Comparison of ENCODE assay signal across 8 mouse cellular contexts in genomic region chr5:107721638-107722011, GRCm38 (mm10). TPM values are rescaled to one million over a fixed set of nuclear protein-coding genes. Genes with fewer than 3 reads are reported as not detected.
DNase-seq lines count a peak whose midpoint lies in the region; ATAC-seq lines count a peak whose summit lies in the region.

No protein-coding gene starts in this region.

- no peaks in the 10 kb centered on the region for H3K36me3 ChIP-seq in liver, embryonic 11.5 days (ENCODE audit: control insufficient read depth, insufficient read depth, low read length)
- no peaks in the 10 kb centered on the region for H3K36me3 ChIP-seq in hindbrain, embryonic 15.5 days
- H3K36me3 ChIP-seq in midbrain, embryonic 14.5 days (ENCODE audit: control insufficient read depth, insufficient read depth, low read length): no peaks in the 10 kb centered on the region

- H3K27me3 ChIP-seq in liver, embryonic 11.5 days (replicated peaks; ENCODE audit: control insufficient read depth, insufficient read depth, low read length): peaks cover 99% of the 10 kb centered on the region
- H3K27me3 ChIP-seq in hindbrain, embryonic 15.5 days: peaks cover 80% of the 10 kb centered on the region
- peaks cover 97% of the 10 kb centered on the region for H3K27me3 ChIP-seq in midbrain, embryonic 14.5 days (ENCODE audit: control insufficient read depth, insufficient read depth, low read length)

- no peak for ATAC-seq in liver, embryonic 11.5 days (replicated peaks; ENCODE audit: low FRiP score)
- ATAC-seq in hindbrain, embryonic 15.5 days (ENCODE audit: low FRiP score, low read depth): peak; percentile 43; the same call in 1 of the 2 replicates
- peak; percentile 43; the same call in 1 of the 2 replicates for ATAC-seq in midbrain, embryonic 14.5 days (ENCODE audit: low FRiP score, low TSS enrichment)
- no peak for ATAC-seq in erythroid progenitor cell, adult 5-6 weeks (replicated peaks; ENCODE audit: low FRiP score, poor library complexity, severe bottlenecking)

- WGBS in liver, embryonic 11.5 days: 2% methylated on average over 33 of the region's 33 CpGs
- WGBS in hindbrain, embryonic 15.5 days: under 1% methylated on average over 33 of the region's 33 CpGs
- WGBS in midbrain, embryonic 14.5 days: under 1% methylated on average over 33 of the region's 33 CpGs

- no peak overlapping the region for H3K27ac ChIP-seq in liver, embryonic 11.5 days (ENCODE audit: low read depth, low read length)
- H3K27ac ChIP-seq in hindbrain, embryonic 15.5 days (replicated peaks): no peak overlapping the region
- no peak overlapping the region for H3K27ac ChIP-seq in midbrain, embryonic 14.5 days (replicated peaks; ENCODE audit: low read depth, low read length)

- H3K4me3 ChIP-seq in liver, embryonic 11.5 days (ENCODE audit: low read depth, low read length): peak overlapping the region; percentile 30
- H3K4me3 ChIP-seq in hindbrain, embryonic 15.5 days: peak overlapping the region; percentile 35
- H3K4me3 ChIP-seq in midbrain, embryonic 14.5 days (replicated peaks; ENCODE audit: low read depth, low read length): peak overlapping the region; percentile 30

- peak; percentile 51 for DNase-seq in liver, embryonic 11.5 days (ENCODE audit: low spot score)
- no peak for DNase-seq in liver
- DNase-seq in embryo, embryonic 9.5 days (ENCODE audit: extremely low spot score): peak; percentile 54
- peak; percentile 63 for DNase-seq in midbrain, embryonic 14.5 days
- no peak for DNase-seq in spleen, postnatal 14 days (ENCODE audit: low spot score in 2 of 2)
- no peak for DNase-seq in left cerebral cortex, adult 8-10 months (ENCODE audit: low spot score in 2 of 2)

- no peaks in the 10 kb centered on the region for H3K9me3 ChIP-seq in liver, embryonic 11.5 days (ENCODE audit: control insufficient read depth, low read length)
- no peaks in the 10 kb centered on the region for H3K9me3 ChIP-seq in hindbrain, embryonic 15.5 days
- H3K9me3 ChIP-seq in midbrain, embryonic 14.5 days (ENCODE audit: control insufficient read depth, low read length): no peaks in the 10 kb centered on the region

- H3K4me2 ChIP-seq in liver, embryonic 11.5 days: peak overlapping the region; percentile 55
- peak overlapping the region; percentile 66 for H3K4me2 ChIP-seq in hindbrain, embryonic 15.5 days
- H3K4me2 ChIP-seq in midbrain, embryonic 14.5 days (ENCODE audit: low read length): peak overlapping the region; percentile 57

- no peak overlapping the region for H3K9ac ChIP-seq in liver, embryonic 11.5 days (ENCODE audit: low read depth, low read length)
- no peak overlapping the region for H3K9ac ChIP-seq in hindbrain, embryonic 15.5 days
- H3K9ac ChIP-seq in midbrain, embryonic 14.5 days (replicated peaks; ENCODE audit: low read length): no peak overlapping the region

- peaks cover 30% of the 10 kb centered on the region for H3K4me1 ChIP-seq in liver, embryonic 11.5 days (replicated peaks; ENCODE audit: control insufficient read depth, insufficient read depth, low read length)
- peaks cover 49% of the 10 kb centered on the region for H3K4me1 ChIP-seq in hindbrain, embryonic 15.5 days (replicated peaks)
- peaks cover 23% of the 10 kb centered on the region for H3K4me1 ChIP-seq in midbrain, embryonic 14.5 days (ENCODE audit: control insufficient read depth, insufficient read depth, low read length)

RNA-seq across cellular contexts. Expression of gene Gfi1, which starts 4.2 kb away (rescaled TPM):
- 0.22 and 0.30 TPM in 2 replicates for polyA plus RNA-seq in liver, embryonic 11.5 days (2014; fragmentation: Nextera tagmentation; extraction: Ambion mirVana)
- polyA plus RNA-seq in hindbrain, embryonic 15.5 days (2015; fragmentation: Nextera tagmentation; extraction: Ambion mirVana): not detected in 2 replicates
- polyA plus RNA-seq in midbrain, embryonic 14.5 days (2014; fragmentation: Nextera tagmentation; extraction: Ambion mirVana): not detected in 2 replicates
- total RNA-seq in left cerebral cortex, adult 8-10 months (2022): not detected
- total RNA-seq in erythroid progenitor cell, adult 5-6 weeks (2015; ENCODE audit: low replicate concordance): 4.7 and 5.0 TPM in 2 replicates
- 4.5 and 6.3 TPM in 2 replicates for total RNA-seq in erythroid progenitor cell, adult 5-6 weeks (2017; ENCODE audit: low replicate concordance)

Comparison
In these comparisons a context has a peak if more than half of its experiments do, and no peak if none do; other contexts are left out.
1. DNase-seq: peak in liver, embryonic 11.5 days (single experiment), embryo, embryonic 9.5 days (single experiment) and midbrain, embryonic 14.5 days (single experiment); none in liver (single experiment), spleen, postnatal 14 days (0 of 2) and left cerebral cortex, adult 8-10 months (0 of 2).
2. ATAC-seq: peak in hindbrain, embryonic 15.5 days (single experiment) and midbrain, embryonic 14.5 days (single experiment); none in liver, embryonic 11.5 days (single experiment) and erythroid progenitor cell, adult 5-6 weeks (single experiment).
3. Peak in every context shown above with its lines, with median percentiles within 50 percentile points of each other: H3K4me2 ChIP-seq and H3K4me3 ChIP-seq.